Mouse (Mus musculus): ENCODE results near the gene Camk2n1.

Camk2n1 gene

GRCm38 (mm10) chr4:138507903-138508302, 53.8 kb downstream of the Camk2n1 start:
- in situ Hi-C loops (cut with MboI, MseI), result no loop called here

Data from T-helper 1 cell (primary cell).